Mouse (Mus musculus) forebrain, embryonic 10.5 days (tissue): ENCODE measurements around the gene Vars. TPM values are rescaled to one million over a fixed set of nuclear protein-coding genes. Genes with fewer than 3 reads are reported as not detected.
A peak's percentile ranks its signal among the peaks of the same experiment; 100 is the strongest.

Experiments used
- DNase-seq: peaks from one replicate; pipeline ENCODE4 v3.0.0-alpha.2; 2017; ENCODE audit warnings: low spot score; ENCODE audit errors: extremely low spot score
- H3K27ac ChIP-seq: fragments of 300-500 bp; sonication (generic); 2 replicates; pipeline ENCODE4 v1.5.1; 2016; ENCODE audit warnings: mild to moderate bottlenecking
- H3K27me3 ChIP-seq: fragments of 300-500 bp; sonication (generic); 2 replicates; pipeline ENCODE4 v1.6.1; 2016; ENCODE audit warnings: mild to moderate bottlenecking; ENCODE audit not compliant: poor library complexity, severe bottlenecking
- H3K36me3 ChIP-seq: fragments of 300-500 bp; sonication (generic); replicated peaks from 2 replicates; pipeline ENCODE4 v1.6.1; 2016; ENCODE audit warnings: mild to moderate bottlenecking, moderate library complexity
- H3K4me1 ChIP-seq: fragments of 300-500 bp; sonication (generic); 2 replicates; pipeline ENCODE4 v1.6.1; 2016
- H3K4me3 ChIP-seq: fragments of 300-500 bp; sonication (generic); 2 replicates; pipeline ENCODE4 v1.5.1; 2016; ENCODE audit warnings: mild to moderate bottlenecking, moderate library complexity
- H3K9me3 ChIP-seq: fragments of 300-500 bp; sonication (generic); 2 replicates; pipeline ENCODE4 v1.6.1; 2016; ENCODE audit warnings: mild to moderate bottlenecking, moderate library complexity
- WGBS: fragments of 180-500 bp; shearing (Covaris S2); methylation state at CpG from one replicate; pipeline ENCODE4 v1.1.7; 2016; 5-methylcytosine and 5-hydroxymethylcytosine counted together
- polyA plus RNA-seq: library from polyadenylated mRNA; unstranded; fragments of >200 nt; fragmentation: Nextera tagmentation; extraction: Ambion mirVana; gene quantifications from 2 replicates; pipeline ENCODE4 v1.2.1, GENCODE M21; 2016

The Vars gene
- polyA plus RNA-seq, 1 experiment from 2014 or later = 229 TPM

GRCm38 (mm10) chr17:35013221-35013620 is 12.4 kb downstream of the Vars start:
- H3K4me1 ChIP-seq = no peaks in the 10 kb centered on the region
- no peak for DNase-seq
- WGBS = 93% methylated on average over 6 of the region's 6 CpGs
- no peak overlapping the region for H3K27ac ChIP-seq
- no peak overlapping the region for H3K4me3 ChIP-seq
- H3K27me3 ChIP-seq = no peaks in the 10 kb centered on the region
- no peaks in the 10 kb centered on the region for H3K9me3 ChIP-seq
- H3K36me3 ChIP-seq = peaks cover 100% of the 10 kb centered on the region

GRCm38 (mm10) chr17:35015296-35015695 is 14.5 kb downstream of the Vars start:
- DNase-seq = no peak
- Histone ChIP-seq H3K9me3 (no peaks in the 10 kb centered on the region), H3K27me3 (no peaks in the 10 kb centered on the region), H3K4me3 (no peak overlapping the region), H3K4me1 (no peaks in the 10 kb centered on the region), H3K36me3 (peaks cover 83% of the 10 kb centered on the region), H3K27ac (no peak overlapping the region)
- 95% methylated on average over 16 of the region's 16 CpGs for WGBS

DNA sequence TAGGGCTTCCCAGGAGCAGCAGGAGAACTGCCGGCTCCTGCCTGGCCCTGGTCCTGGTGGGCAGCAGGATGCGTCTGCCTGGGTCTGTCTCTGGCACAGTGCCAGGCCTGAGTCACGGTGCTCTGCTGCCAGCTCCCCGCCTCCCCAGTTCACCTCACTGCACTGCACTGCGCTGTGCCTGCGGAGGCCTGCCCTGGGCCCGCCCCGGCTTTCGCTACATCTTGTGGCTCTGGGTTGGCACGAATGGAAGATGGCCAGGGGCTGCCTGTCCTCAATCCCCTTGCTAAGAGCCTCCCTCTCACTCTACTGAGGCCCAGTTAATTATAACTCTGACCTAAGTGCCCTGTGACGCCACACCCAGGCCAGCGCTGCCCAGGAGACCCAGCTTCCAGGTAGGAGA is 15.6 kb downstream of the Vars start, which contains the start of gene Vwa7:
Gene Vwa7, plus strand, starts transcription at position 204 of the 400 bp plus-strand sequence.
- Histone ChIP-seq H3K4me1 (peaks cover 9% of the 10 kb centered on the region), H3K4me3 (no peak within 1 kb of the TSS), H3K27ac (peak within 1 kb of the TSS; percentile 35; the same call in 1 of the 2 replicates), H3K9me3 (no peaks in the 10 kb centered on the region), H3K36me3 (peaks cover 72% of the 10 kb centered on the region), H3K27me3 (no peaks in the 10 kb centered on the region)
- WGBS = 90% methylated on average over 11 of the region's 12 CpGs
- DNase-seq = no peak

GRCm38 (mm10) chr17:35016791-35017705 is 16.3 kb downstream of the Vars start:
- no peak for DNase-seq
- Histone ChIP-seq H3K27ac (peak overlapping the region; percentile 35; the same call in 1 of the 2 replicates), H3K9me3 (no peaks in the 10 kb centered on the region), H3K36me3 (peaks cover 66% of the 10 kb centered on the region), H3K4me1 (peaks cover 15% of the 10 kb centered on the region), H3K4me3 (no peak overlapping the region), H3K27me3 (no peaks in the 10 kb centered on the region)
- 79% methylated on average over 10 of the region's 10 CpGs for WGBS

GRCm38 (mm10) chr17:35017706-35018030 is 16.9 kb downstream of the Vars start:
- no peak overlapping the region for H3K4me3 ChIP-seq
- H3K4me1 ChIP-seq = peaks cover 16% of the 10 kb centered on the region
- H3K27me3 ChIP-seq = no peaks in the 10 kb centered on the region
- H3K9me3 ChIP-seq = no peaks in the 10 kb centered on the region
- H3K36me3 ChIP-seq = peaks cover 59% of the 10 kb centered on the region
- DNase-seq = no peak
- H3K27ac ChIP-seq = no peak overlapping the region
- 73% methylated on average over 14 of the region's 14 CpGs for WGBS

DNA sequence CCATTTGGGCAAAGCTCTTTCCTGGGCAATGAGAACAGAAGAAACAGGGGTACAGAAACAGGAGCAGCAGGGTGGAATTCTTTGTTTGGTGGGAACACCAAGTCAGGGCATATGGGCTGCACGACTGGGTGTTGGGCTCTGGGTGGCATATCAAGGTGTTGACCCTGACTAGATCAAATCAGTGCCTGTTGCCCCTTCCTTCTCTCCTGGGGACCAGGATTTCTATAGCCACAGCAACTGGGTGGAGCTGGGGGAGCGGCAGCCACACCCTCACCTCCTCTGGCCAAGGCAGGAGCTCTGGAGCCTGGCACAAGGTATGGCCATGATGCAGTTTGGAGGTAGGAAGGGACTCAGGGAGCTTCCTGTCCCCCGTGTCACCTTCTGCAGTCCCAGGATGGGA is 17.4 kb downstream of the Vars start:
- no peak for DNase-seq
- H3K27me3 ChIP-seq = no peaks in the 10 kb centered on the region
- peaks cover 54% of the 10 kb centered on the region for H3K36me3 ChIP-seq
- no peak overlapping the region for H3K27ac ChIP-seq
- no peak overlapping the region for H3K4me3 ChIP-seq
- H3K4me1 ChIP-seq = peaks cover 16% of the 10 kb centered on the region
- 79% methylated on average over 3 of the region's 3 CpGs for WGBS
- H3K9me3 ChIP-seq = no peaks in the 10 kb centered on the region

- Histone ChIP-seq H3K4me3 (peak overlapping the region; percentile 15; the same call in 1 of the 2 replicates), H3K27me3 (no peaks in the 10 kb centered on the region), H3K36me3 (peaks cover 37% of the 10 kb centered on the region), H3K27ac (no peak overlapping the region), H3K4me1 (peaks cover 33% of the 10 kb centered on the region), H3K9me3 (no peaks in the 10 kb centered on the region)
- DNase-seq = no peak
- 81% methylated on average over 11 of the region's 11 CpGs for WGBS
These were observed 19.1 kb downstream of the Vars start for GRCm38 (mm10) chr17:35019894-35020293.

GRCm38 (mm10) chr17:35020551-35020950 is 19.8 kb downstream of the Vars start:
- Histone ChIP-seq H3K27ac (no peak overlapping the region), H3K4me1 (peaks cover 35% of the 10 kb centered on the region), H3K27me3 (no peaks in the 10 kb centered on the region), H3K36me3 (peaks cover 31% of the 10 kb centered on the region), H3K4me3 (no peak overlapping the region), H3K9me3 (no peaks in the 10 kb centered on the region)
- WGBS = 90% methylated on average over 8 of the region's 8 CpGs
- DNase-seq = no peak

DNA sequence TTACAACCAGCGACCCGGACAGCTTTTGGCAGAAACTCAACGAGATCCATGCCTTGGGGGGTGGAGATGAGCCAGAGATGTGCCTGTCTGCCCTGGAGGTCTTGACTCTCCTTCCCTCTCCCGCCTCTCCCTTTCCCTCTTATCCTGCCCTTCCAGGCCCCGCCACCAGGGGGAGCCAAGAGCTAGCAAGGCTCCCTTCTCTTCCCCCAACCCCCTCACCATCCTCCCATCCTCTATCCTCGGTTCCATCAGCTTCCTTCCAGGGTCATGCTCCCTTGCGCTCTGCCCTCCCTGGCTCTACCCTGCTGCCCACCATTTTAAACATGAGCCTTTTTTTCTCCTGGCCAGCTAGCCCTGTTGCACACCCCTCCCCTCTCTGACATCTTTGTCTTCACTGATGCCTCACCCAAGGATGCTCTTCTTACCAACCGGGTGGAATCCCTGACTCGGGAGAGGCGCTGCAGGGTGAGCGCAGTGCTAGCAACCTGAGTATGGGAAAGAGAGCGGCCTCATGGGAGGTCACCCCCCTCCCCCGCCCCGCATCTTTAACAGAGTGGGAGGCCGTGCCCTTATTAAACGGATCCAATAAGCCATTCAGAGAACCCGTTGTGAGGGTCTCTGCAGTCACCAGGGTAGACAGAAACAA is 20.5 kb downstream of the Vars start:
- Histone ChIP-seq H3K9me3 (no peaks in the 10 kb centered on the region), H3K36me3 (peaks cover 23% of the 10 kb centered on the region), H3K4me3 (peak overlapping the region; percentile 32), H3K27me3 (no peaks in the 10 kb centered on the region), H3K4me1 (peaks cover 42% of the 10 kb centered on the region), H3K27ac (peak overlapping the region; percentile 81)
- peak; percentile 91 for DNase-seq
- 6% methylated on average over 17 of the region's 17 CpGs for WGBS

DNA sequence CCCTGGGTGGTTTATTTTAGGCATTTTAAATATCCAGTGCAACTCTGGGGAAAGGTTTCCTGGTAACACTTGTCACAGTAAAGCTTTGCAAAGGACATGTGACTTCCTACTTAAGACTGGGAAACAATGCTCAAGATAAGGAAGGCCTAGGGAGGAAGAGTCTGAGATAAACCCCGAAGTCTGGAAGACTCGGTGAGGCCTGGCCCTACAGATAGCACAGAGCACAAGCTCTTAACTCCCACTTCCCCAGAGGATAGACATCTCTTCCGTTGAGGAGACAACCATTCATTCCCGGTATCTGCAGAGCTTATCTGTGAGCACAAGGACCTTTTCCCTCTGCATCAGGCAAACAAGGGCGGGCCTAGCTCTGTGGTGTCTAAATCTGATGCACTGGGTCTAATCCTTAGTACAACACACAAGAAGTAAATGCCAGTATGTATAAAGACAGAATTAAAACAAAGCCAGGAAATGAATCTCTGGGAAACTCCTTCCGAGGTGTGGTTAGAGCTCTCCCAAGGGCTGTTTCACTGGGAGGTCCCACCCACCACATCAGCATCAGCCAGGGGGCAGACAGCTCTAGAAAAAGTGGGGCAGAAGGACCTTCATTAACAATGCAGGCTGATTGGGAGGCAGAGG is 21.2 kb downstream of the Vars start:
- peak overlapping the region; percentile 81 for H3K27ac ChIP-seq
- H3K27me3 ChIP-seq = no peaks in the 10 kb centered on the region
- H3K36me3 ChIP-seq = peaks cover 16% of the 10 kb centered on the region
- DNase-seq = no peak
- no peaks in the 10 kb centered on the region for H3K9me3 ChIP-seq
- H3K4me3 ChIP-seq = peak overlapping the region; percentile 32; the same call in 1 of the 2 replicates
- WGBS = 71% methylated on average over 6 of the region's 6 CpGs
- peaks cover 48% of the 10 kb centered on the region for H3K4me1 ChIP-seq

DNA sequence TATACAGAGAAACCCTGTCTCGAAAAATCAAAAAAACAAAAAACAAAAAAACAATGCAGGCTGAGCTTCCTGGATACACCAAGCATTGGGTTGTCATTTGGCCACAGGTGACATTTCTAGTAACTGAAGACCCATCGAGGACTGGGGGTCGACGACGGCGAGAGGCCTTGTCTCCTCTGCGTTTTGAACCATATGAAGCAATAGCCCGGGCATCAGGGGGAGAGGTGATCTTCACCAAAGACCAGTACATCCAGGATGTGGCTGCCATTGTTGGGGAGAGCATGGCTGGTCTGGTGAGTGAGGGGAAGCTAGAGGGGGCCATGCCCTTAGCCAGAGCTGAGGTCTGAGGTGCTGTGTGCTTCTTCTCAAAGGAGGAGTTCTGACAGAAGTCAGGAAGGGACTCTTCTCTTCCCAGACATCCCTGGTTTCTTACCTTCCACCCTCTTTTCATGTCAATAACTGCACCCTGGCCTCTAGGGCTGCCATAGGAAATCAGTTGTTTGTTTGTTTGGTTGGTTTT is 21.8 kb downstream of the Vars start:
- H3K27ac ChIP-seq = no peak overlapping the region
- DNase-seq = no peak
- 95% methylated on average over 8 of the region's 8 CpGs for WGBS
- H3K36me3 ChIP-seq = peaks cover 10% of the 10 kb centered on the region
- no peak overlapping the region for H3K4me3 ChIP-seq
- H3K27me3 ChIP-seq = no peaks in the 10 kb centered on the region
- no peaks in the 10 kb centered on the region for H3K9me3 ChIP-seq
- peaks cover 55% of the 10 kb centered on the region for H3K4me1 ChIP-seq

DNA sequence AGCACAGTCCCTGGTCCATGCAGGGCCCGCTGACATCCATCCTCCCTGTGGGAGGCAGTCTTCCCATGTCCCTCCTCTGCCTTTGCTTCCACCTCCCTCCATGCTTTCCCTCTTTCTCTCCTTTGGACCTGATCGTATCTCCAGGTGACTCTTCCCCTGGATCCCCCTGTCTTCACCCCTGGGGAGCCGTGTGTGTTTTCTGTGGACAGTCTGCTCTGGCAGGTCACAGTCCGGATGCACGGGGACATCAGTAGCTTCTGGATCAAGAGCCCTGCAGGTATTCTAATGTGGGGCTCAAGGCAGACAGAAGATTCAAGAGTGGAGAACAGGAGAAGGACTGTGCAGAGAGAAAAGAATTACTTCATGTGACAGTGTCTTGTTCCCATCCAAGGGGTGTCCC is 22.4 kb downstream of the Vars start:
- H3K27ac ChIP-seq = peak overlapping the region; percentile 41; the same call in 1 of the 2 replicates

More for the DNA sequence above, 22.4 kb downstream of the Vars start:
- Histone ChIP-seq H3K9me3 (no peaks in the 10 kb centered on the region), H3K4me1 (peaks cover 60% of the 10 kb centered on the region), H3K36me3 (peaks cover 4% of the 10 kb centered on the region), H3K4me3 (no peak overlapping the region), H3K27me3 (no peaks in the 10 kb centered on the region)
- 88% methylated on average over 5 of the region's 5 CpGs for WGBS
- no peak for DNase-seq
